8 mouse cellular contexts compared by ENCODE assay signal in the genomic region with DNA sequence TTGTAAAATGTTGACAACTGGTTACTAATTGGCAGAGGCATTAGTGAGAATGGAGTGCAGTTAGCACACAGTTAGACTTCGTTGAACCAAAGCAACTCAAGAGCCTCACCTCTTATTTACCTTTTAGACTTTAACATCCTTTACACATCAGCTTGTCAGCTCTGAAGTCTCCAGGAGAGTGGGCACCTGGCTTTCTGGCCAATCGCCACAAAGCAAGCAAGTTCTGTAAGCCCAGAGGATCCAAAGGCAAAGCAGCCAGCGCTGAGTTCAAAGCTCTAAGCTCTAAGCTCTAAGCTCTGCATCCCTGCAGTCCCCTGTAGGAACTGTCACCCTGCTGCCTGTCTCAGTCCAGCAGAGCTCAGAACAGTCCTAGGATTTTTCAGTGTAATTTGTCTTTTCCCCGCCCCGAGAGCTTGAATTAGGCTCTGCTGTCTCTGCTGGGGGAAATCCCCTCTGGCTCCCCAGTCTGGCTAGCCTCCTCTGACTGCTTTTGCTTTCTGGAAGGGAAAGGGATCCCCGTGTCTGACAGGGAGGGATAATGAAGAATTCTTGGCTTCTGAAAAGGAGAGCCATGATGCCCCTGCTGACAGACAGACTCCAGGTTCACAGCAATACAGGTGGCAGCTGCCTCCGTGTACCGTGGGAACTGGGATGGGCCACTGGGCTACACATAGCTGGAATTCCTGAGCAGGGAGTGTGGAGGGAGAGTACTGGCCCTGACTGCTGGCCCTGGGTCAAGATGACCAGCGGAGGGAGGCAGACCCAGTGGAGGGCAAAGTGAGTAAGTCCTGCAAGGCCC.
DNase-seq lines count a peak whose midpoint lies in the region; ATAC-seq and TF ChIP-seq lines count a peak whose summit lies in the region.

No protein-coding gene starts in this region.

- no peaks in the 10 kb centered on the region; the same call in none of the 2 replicates for H3K4me1 ChIP-seq in forebrain, embryonic 12.5 days
- H3K4me1 ChIP-seq in hindbrain, embryonic 13.5 days (replicated peaks), result peaks cover 18% of the 10 kb centered on the region
- no peaks in the 10 kb centered on the region for H3K4me1 ChIP-seq in small intestine, adult 2 months (ENCODE audit: control insufficient read depth, insufficient read depth, insufficient read length, low read length)

- no peak for TF ChIP-seq POLR2A in small intestine, adult 2 months (IDR thresholded peaks at IDR 0.05; ENCODE audit: low read depth, low read length)

- H3K36me3 ChIP-seq in forebrain, embryonic 12.5 days (replicated peaks), result no peaks in the 10 kb centered on the region
- H3K36me3 ChIP-seq in hindbrain, embryonic 13.5 days, result peaks cover 43% of the 10 kb centered on the region
- H3K36me3 ChIP-seq in small intestine, adult 2 months (ENCODE audit: control insufficient read depth, insufficient read depth, low read length), result no peaks in the 10 kb centered on the region

- 43% methylated on average over 9 of the region's 9 CpGs for WGBS in forebrain, embryonic 12.5 days
- 42% methylated on average over 9 of the region's 9 CpGs for WGBS in hindbrain, embryonic 13.5 days
- 37% methylated on average over 9 of the region's 9 CpGs for WGBS in small intestine, adult 2 months

- TF ChIP-seq CTCF in small intestine, adult 2 months (IDR thresholded peaks at IDR 0.05; ENCODE audit: extremely low read depth, insufficient read length, insufficient replicate concordance, low read depth, low read length), result no peak

- H3K4me3 ChIP-seq in forebrain, embryonic 12.5 days (replicated peaks), result no peak overlapping the region
- no peak overlapping the region for H3K4me3 ChIP-seq in hindbrain, embryonic 13.5 days
- no peak overlapping the region for H3K4me3 ChIP-seq in small intestine, adult 2 months (ENCODE audit: low read depth, low read length)

- ATAC-seq in forebrain, embryonic 12.5 days (ENCODE audit: low FRiP score), result peak; percentile 42; the same call in 1 of the 2 replicates
- ATAC-seq in hindbrain, embryonic 13.5 days (ENCODE audit: low FRiP score), result peak; percentile 36; the same call in 1 of the 2 replicates

- H3K9me3 ChIP-seq in forebrain, embryonic 12.5 days, result no peaks in the 10 kb centered on the region
- no peaks in the 10 kb centered on the region for H3K9me3 ChIP-seq in hindbrain, embryonic 13.5 days

- peak; percentile 32 to 34 for DNase-seq in cerebellum, postnatal 10 days
- no peak for DNase-seq in cerebellum, postnatal 4 days (ENCODE audit: low spot score in 2 of 2)
- peak; percentile 87 to 90 for DNase-seq in lung, adult 18-20 months
- no peak for DNase-seq in layer of hippocampus, adult 8-10 months (ENCODE audit: low spot score in 2 of 2)
- DNase-seq in layer of hippocampus, adult 9-10 months (ENCODE audit: low spot score), result no peak

- H3K27me3 ChIP-seq in forebrain, embryonic 12.5 days, result peaks cover 27% of the 10 kb centered on the region; the same call in 1 of the 2 replicates
- peaks cover 19% of the 10 kb centered on the region for H3K27me3 ChIP-seq in hindbrain, embryonic 13.5 days
- H3K27me3 ChIP-seq in small intestine, adult 2 months (ENCODE audit: control insufficient read depth, insufficient read depth, low read length), result no peaks in the 10 kb centered on the region

- H3K9ac ChIP-seq in forebrain, embryonic 12.5 days, result no peak overlapping the region
- H3K9ac ChIP-seq in hindbrain, embryonic 13.5 days, result no peak overlapping the region

- 0 out of 2 replicates have a peak overlapping the region, but pooled peaks have one; percentile 38 for H3K27ac ChIP-seq in forebrain, embryonic 12.5 days
- no peak overlapping the region for H3K27ac ChIP-seq in hindbrain, embryonic 13.5 days
- H3K27ac ChIP-seq in small intestine, adult 2 months (ENCODE audit: insufficient read depth, low read depth, low read length), result peak overlapping the region; percentile 55; the same call in 1 of the 2 replicates

- no peak overlapping the region for H3K4me2 ChIP-seq in forebrain, embryonic 12.5 days
- H3K4me2 ChIP-seq in hindbrain, embryonic 13.5 days, result no peak overlapping the region

Comparison
In these comparisons a context has a peak if more than half of its experiments do, and no peak if none do; other contexts are left out.
1. DNase-seq: peak in cerebellum, postnatal 10 days (2 of 2) and lung, adult 18-20 months (2 of 2); none in cerebellum, postnatal 4 days (0 of 2), layer of hippocampus, adult 8-10 months (0 of 2) and layer of hippocampus, adult 9-10 months (single experiment).